Mouse (Mus musculus) splenic B cell, adult 2 months (primary cell): ENCODE measurements around the gene P3h4.

Experiments used
- DNase-seq: peaks from one replicate; pipeline ENCODE4 v3.0.0-alpha.2; 2011; ENCODE audit warnings: low read depth, low spot score
- H3K27me3 ChIP-seq: 2 replicates; pipeline ENCODE4 v1.6.1; 2012; ENCODE audit warnings: mild to moderate bottlenecking, low read length, moderate library complexity, mixed read lengths; ENCODE audit not compliant: control insufficient read depth, poor library complexity, insufficient read depth, severe bottlenecking
- H3K36me3 ChIP-seq: 2 replicates; pipeline ENCODE4 v1.6.1; 2012; ENCODE audit warnings: mild to moderate bottlenecking, low read length, moderate library complexity, mixed read lengths; ENCODE audit not compliant: control insufficient read depth, poor library complexity, insufficient read depth, severe bottlenecking

P3h4 gene

DNA sequence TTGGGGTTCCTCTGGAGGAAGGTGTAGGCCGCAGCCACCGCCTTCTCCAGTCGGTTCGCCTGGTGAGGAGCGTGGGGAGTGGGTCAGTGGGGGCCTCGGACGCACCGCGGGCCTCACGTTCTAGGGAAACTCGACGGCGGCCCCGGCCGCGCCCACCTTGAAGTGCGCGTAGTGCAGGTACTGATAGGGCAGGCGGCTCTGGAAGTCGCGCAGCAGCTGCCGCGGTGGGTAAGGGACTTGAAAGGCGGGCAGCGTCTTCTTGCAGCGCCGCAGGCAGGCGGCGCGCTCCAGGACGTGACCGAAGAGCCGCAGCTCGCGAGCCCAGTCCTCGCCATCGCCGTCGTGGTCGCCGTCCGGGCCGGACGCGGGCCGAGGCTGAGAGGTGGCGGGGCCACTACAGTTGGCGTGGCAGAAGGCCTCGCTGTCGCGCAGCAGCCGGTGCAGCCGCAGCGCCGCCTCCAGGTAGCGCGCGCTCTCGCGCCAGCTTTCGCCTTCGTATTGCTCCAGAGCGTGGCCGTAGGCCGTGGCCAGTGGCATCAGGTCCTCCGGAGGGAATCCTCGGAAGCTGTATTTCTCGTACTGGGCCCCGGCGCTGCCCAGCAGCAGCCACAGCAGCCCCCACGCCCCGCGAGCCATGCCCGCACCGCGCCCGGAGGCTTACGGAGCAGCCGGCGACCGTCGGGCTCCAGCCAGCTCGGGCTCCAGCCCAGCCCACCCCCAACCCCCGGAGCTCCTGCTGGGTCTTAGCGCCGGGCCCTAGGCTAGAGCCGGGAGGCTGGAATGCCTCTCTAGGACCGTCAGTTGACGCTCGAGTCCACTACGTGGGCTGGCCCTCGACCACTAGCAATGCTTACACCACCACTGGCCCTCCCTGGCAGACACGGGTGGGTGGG lies at the start of gene P3h4:
P3h4 (minus strand) TSS at position 816 of the 893 bp plus-strand sequence.
- Histone ChIP-seq H3K27me3 (peaks cover 4% of the 10 kb centered on the region), H3K36me3 (no peaks in the 10 kb centered on the region)
- peak; percentile 54 for DNase-seq

DNA sequence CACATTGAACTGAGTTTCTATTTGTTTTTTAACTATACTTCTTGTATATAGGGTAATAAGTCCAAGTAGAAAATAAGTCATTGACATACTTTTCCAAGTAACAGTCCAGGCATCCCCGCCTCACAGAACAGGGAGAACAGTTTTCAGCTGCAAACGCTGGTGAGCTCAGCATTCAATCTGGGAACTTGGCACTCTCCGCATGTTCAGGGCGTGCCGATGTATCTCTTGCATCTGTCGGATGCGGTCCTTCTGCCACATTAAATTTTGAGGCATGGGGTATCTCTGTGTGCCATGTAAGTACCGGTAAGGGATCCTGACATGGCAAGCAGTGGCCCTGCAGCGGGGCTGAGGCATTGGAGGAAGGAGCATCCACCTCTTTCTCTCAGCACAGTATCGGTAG lies 48.1 kb upstream of the P3h4 start:
- no peaks in the 10 kb centered on the region for H3K27me3 ChIP-seq
- DNase-seq: no peak
- H3K36me3 ChIP-seq: no peaks in the 10 kb centered on the region

DNA sequence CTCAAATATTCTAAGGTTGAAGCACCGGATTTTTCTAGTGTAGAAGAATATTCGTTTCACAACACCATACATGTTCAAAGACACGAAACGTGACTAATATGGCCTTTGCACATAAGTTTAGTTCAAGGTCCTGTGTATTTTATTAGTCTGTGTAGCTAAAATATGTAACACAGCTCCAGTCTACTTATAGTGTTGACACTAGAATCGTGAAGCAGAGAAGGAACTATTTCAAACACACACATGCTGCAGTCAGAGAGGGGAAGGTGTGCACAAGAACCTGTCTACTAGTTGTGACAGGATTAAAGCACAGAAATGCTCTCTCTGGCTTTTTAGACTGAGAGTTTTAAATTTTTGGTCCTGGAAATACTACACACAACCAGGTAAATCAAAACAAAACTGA lies 43.1 kb upstream of the P3h4 start:
- Histone ChIP-seq H3K36me3 (no peaks in the 10 kb centered on the region), H3K27me3 (no peaks in the 10 kb centered on the region)
- DNase-seq: no peak

DNA sequence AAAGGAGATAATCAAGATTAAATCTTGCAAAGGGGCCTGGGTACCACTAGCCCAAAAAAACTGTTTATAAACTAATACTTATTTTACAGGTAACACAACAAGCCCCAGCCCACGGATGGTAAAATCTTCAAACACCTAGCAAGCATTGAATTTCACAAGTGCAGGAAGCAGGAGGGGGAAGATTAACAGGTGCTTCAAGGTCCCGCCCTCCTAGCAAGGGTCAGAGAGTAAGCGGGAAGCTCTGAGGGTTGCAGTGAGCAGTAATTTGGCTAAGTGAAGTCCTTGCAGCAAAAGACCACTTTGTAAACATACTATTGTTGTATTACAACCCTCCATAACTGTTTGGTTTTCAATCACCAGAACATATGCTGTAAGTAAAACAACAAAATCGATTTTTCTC lies 42.6 kb upstream of the P3h4 start:
- H3K27me3 ChIP-seq: no peaks in the 10 kb centered on the region
- DNase-seq: no peak
- no peaks in the 10 kb centered on the region for H3K36me3 ChIP-seq

DNA sequence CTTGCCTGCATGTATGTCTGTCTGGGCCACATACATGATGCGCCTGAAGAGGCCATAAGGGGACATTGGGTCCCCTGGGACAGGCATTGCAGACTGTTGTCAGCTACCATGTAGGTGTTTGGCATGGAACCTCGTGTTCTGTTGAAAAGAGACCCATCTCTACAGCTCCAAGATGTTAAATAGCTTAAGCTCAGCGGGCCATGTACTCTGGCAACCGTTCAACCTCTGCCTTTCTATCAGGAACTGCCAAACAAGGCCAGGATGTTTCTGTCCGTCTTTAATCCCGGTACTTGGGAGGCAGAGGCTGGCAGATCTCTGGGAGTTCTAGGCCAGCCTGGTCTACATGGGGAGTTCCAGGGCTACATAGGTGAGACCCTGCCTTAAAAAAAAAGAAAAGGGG lies 28.0 kb upstream of the P3h4 start:
- no peaks in the 10 kb centered on the region for H3K36me3 ChIP-seq
- no peaks in the 10 kb centered on the region for H3K27me3 ChIP-seq
- DNase-seq: no peak

DNA sequence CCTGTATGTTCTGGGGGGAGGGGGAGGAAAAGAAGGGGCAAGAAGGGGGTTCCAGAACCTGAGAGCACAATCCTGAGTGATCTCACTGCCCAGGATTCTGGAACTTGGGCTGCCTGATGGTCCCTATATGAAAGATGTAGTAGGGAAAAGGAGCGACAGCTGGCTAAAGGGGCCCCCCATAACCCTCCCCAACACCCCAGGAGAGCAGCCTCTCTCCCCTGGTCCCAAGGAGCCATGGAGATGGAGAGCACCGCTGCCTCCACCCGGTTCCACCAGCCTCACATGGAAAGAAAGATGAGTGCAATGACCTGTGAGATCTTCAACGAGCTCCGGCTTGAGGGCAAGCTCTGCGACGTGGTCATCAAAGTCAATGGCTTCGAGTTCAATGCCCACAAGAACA lies 27.2 kb upstream of the P3h4 start, which contains the start of the genes Nt5c3b and Klhl10:
Nt5c3b (minus strand) TSS at position 12 of the 400 bp plus-strand sequence.
Klhl10 (plus strand) TSS at position 121 of the 400 bp plus-strand sequence.
- DNase-seq: no peak
- Histone ChIP-seq H3K36me3 (no peaks in the 10 kb centered on the region; the same call in 1 of the 2 replicates), H3K27me3 (no peaks in the 10 kb centered on the region)

DNA sequence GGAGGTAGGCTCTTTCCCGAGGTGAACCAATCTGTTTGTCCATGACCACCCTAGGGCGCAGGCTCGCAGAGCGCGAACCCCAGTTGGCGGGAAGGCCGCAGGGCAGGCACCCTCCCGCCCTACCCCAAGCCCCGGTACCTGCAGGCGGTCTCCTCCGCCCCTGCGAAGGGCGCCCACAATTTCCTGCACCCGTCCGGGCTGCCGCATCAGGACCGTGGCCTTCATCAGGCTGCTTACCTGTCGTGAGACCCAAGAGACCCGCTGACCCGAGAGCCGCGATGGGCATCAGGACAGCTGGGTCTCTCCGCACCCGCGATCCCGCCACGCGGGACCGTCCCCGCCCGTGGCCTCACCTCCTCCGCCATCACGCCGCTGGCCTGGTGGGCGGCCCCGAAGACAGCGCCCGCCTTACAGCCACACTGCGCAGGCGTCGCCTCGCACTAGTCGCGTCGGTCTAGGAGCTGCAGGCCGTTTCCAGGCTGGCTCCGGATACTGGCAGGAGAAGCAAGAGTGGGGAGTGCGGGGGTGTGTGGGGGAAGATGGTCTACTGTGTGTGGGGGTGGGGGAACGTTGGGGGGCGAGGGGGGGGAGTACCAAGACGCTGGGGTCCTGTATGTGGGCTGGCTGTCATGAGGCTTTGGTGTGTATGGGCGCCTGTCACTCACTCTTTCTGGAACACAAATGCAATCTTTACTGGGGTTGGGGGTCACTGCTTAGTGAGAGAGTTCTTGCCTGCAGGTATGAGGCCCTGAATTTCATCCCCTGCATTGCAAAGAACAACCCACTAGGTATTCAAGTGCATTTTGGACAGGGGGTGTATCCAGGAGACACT lies 26.3 kb upstream of the P3h4 start:
- DNase-seq: peak; percentile 85

DNA sequence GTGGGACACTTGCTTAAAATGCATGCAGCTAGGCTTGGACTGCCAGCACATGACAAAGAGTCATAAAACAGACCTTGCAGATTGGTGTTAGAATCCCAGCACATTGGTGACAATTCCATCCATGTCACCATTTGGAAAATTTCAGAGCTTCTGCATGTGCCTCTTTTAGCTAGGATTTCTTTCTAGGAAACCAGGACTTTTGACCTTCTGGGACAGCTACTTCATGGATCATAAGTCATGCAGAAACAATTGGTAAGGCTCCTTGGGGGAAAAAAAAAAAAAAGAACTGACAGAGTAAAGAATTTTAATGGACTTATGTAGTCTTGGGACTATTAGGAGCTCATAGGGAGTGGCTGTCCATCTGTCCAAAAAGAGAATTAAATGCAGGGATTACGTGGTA lies 23.3 kb upstream of the P3h4 start:
- DNase-seq: no peak
- Histone ChIP-seq H3K27me3 (no peaks in the 10 kb centered on the region), H3K36me3 (peaks cover 2% of the 10 kb centered on the region)

More for the DNA sequence above, 26.3 kb upstream of the P3h4 start:
- H3K36me3 ChIP-seq: peaks cover 2% of the 10 kb centered on the region
- H3K27me3 ChIP-seq: no peaks in the 10 kb centered on the region

DNA sequence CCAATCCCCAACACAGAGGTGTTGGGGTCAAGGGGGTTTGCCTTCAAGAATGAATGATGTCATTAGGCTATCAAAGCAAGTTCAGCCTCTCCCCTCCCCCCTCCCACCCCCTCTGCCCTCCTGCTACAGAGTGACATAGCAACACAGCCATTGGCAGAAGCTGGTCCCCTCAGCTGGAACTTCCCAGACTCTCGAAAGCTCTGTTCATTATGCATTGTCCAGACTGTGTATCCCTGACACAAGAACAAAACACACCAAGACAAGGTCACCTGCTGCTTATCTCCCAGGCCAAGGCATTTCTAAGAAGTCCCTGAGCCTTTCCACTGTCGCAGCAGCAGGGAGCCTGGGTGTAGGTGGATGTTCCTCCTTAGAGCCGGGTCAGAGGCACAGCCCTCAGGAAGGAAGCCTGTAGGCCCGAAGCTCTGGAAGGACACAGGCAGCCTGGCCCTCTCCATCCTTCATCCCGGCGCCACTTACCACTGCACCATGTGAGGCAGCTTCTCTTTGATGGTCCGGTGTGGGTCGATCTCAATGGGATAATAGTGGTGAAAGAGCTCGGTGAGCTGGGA lies 21.1 kb upstream of the P3h4 start:
- no peak for DNase-seq
- Histone ChIP-seq H3K27me3 (no peaks in the 10 kb centered on the region), H3K36me3 (peaks cover 2% of the 10 kb centered on the region)

DNA sequence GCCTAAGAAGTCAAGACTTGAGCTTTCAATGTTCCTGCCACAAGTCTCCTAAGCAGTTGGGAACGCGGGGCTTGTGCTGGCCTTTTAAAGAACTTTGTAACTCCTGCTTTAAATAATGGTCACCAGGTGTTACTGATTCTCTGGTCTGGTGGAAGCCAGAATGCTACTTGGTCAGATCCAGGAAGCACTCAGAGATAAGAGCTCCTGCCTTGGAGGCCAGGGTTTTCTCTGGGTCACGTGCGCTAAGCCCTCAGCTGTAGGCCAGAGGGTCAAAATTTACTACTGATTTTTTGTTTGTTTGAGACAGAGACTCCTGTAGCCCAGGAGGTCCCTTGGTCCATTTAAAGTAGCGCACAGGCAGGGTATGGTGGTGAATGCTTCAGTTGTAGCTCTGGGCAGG lies 17.4 kb upstream of the P3h4 start:
- peaks cover 4% of the 10 kb centered on the region for H3K36me3 ChIP-seq
- no peak for DNase-seq
- no peaks in the 10 kb centered on the region for H3K27me3 ChIP-seq

DNA sequence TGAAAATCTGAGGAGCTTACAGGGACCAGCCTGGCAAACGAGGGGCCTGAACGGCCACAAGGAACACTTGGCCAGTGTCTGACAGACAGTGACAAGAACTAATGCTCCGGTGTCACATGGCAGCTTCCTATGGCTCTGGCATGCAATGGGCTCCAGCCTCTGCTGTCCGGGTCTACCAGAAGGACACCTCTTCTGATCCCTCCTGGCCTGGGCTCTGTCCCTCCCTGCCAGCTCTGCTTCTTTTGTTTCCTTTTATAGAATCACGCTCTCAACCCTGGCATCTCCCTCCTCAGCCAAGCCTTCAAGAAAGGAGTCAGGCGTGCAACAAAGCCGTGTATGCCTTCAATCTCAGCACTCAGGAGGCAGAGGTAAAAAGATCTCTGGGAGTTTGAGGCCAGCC lies 15.4 kb upstream of the P3h4 start:
- DNase-seq: no peak
- Histone ChIP-seq H3K27me3 (no peaks in the 10 kb centered on the region), H3K36me3 (peaks cover 2% of the 10 kb centered on the region; the same call in 1 of the 2 replicates)

DNA sequence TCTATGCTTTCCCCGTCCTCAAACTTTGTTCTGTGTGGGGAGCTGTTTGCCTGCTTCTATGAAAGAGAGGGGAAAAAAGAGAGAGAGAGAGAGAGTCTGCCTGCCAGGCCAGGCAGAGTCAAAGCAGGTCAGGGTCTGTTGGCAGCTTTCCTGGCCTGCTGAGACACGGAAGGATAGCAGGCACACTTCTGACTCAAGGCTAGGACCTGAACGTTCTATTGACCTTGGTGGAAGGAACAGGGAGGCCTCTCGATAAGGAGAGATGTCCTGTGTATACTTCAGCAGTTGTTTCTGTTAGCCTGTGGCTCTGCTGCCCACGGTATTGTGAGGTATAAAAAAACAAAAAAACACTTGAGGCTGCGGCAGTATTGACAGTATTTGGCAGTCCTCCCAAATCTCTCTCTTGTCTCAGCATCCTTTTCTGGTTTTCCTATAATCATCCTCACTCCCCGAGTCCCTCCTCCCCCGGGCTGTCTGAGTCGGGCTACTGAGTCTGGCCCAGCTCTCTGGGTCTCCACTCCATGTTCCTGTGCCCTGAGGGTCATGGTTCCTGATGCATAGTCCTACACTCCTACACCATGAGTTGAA lies 14.1 kb upstream of the P3h4 start:
- Histone ChIP-seq H3K27me3 (no peaks in the 10 kb centered on the region), H3K36me3 (peaks cover 2% of the 10 kb centered on the region; the same call in 1 of the 2 replicates)
- no peak for DNase-seq

DNA sequence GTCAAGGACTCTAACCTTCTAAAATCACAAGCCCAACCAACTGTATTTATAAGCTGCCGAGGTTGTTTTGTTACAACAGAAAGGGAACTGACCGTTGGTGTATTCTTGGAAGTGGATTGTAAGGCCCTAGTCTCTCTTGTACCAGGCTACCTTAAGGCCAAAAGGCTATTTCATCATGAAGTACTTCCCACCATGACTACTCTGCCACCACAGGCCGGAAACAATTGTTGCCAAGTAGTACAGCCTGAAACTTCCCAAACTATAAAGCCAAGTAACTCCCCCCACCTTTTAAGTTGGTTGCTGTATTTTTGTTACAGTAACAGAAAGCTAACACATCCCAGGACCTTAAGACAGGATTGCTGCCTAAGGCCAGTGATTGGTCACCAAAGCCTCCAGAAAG lies 12.2 kb upstream of the P3h4 start:
- H3K27me3 ChIP-seq: no peaks in the 10 kb centered on the region
- DNase-seq: no peak
- H3K36me3 ChIP-seq: peaks cover 2% of the 10 kb centered on the region; the same call in 1 of the 2 replicates

DNA sequence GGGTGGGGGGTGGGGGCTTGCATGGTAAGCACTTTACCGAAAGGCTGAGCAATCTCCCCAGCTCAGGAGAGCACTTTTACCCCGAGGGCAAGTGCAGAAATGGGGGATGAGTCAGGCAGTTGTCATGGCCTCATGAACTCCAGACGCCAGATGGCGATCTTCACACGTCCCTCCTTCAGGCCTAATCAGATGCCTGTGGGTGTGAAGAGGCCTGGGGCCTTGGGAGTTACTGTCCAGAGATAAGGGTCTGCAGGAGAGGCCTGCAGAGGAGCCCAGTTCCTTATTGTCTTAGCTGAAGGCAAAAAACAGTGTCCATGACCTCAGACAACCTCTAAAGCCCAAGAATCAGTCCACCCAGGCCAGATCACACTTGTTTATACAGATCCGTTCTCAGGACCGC lies 11.2 kb upstream of the P3h4 start:
- Histone ChIP-seq H3K36me3 (peaks cover 2% of the 10 kb centered on the region; the same call in 1 of the 2 replicates), H3K27me3 (no peaks in the 10 kb centered on the region)
- peak; percentile 48 for DNase-seq
